In genomic region chr15:81093032-81093431, GRCm38 (mm10) we compare ENCODE assay signal across 23 mouse cellular contexts.
"Had no signal": no experiment of that assay in that cellular context is flagged by ENCODE, and none has a peak within 500 bp of the region (broad histone marks: within the 10 kb centered on the region; RNA-seq: fewer than 3 reads in every experiment).

No protein-coding gene starts in this region.

- H3K27me3 ChIP-seq: heart, embryonic 12.5 days; hindbrain, embryonic 12.5 days; intestine, embryonic 15.5 days; limb, embryonic 12.5 days had no signal

- H3K27ac ChIP-seq: heart, embryonic 10.5 days; hindbrain, embryonic 10.5 days; hindbrain, embryonic 12.5 days; hindbrain, embryonic 14.5 days; intestine, embryonic 15.5 days; left cerebral cortex, adult 2 months; limb, embryonic 10.5 days; limb, embryonic 12.5 days had no signal

- H3K4me2 ChIP-seq: heart, embryonic 12.5 days; hindbrain, embryonic 12.5 days; hindbrain, embryonic 14.5 days; intestine, embryonic 15.5 days; limb, embryonic 12.5 days; liver, embryonic 11.5 days had no signal

- ATAC-seq: hindbrain, embryonic 16.5 days; inflammation-experienced regulatory T-cells, adult 6 months; intestine, embryonic 15.5 days; intestine, postnatal 0 days had no signal

- DNase-seq: gastrocnemius, adult 2 months; gastrocnemius, postnatal 10 days; gastrocnemius, postnatal 25 days; heart, postnatal 4 days; kidney, adult 18-20 months; kidney, adult 8-10 months; kidney, postnatal 10 days; kidney, postnatal 25 days; kidney, postnatal 4 days; liver had no signal

- H3K4me3 ChIP-seq: gastrocnemius, adult 2 months; heart, embryonic 10.5 days; heart, embryonic 12.5 days; hindbrain, embryonic 10.5 days; hindbrain, embryonic 12.5 days; intestine, embryonic 15.5 days; left cerebral cortex, adult 2 months; limb, embryonic 10.5 days; limb, embryonic 12.5 days had no signal

- H3K9me3 ChIP-seq: heart, embryonic 10.5 days; heart, embryonic 12.5 days; hindbrain, embryonic 10.5 days; hindbrain, embryonic 12.5 days; intestine, embryonic 15.5 days; limb, embryonic 10.5 days; limb, embryonic 12.5 days had no signal

- H3K36me3 ChIP-seq: heart, embryonic 10.5 days; heart, embryonic 12.5 days; hindbrain, embryonic 10.5 days; hindbrain, embryonic 12.5 days; intestine, embryonic 15.5 days; limb, embryonic 10.5 days; limb, embryonic 12.5 days had no signal

- H3K9ac ChIP-seq: heart, embryonic 12.5 days; hindbrain, embryonic 12.5 days; hindbrain, embryonic 14.5 days; intestine, embryonic 15.5 days; limb, embryonic 12.5 days had no signal
